Mouse (Mus musculus) ES-E14 (cell line): ENCODE measurements around the gene Cnksr3. TPM values are rescaled to one million over a fixed set of nuclear protein-coding genes. Genes with fewer than 3 reads are reported as not detected.

Experiments used
- DNase-seq: peaks from one replicate; pipeline ENCODE4 v3.0.0-alpha.2; 2013; ENCODE audit warnings: low read depth, low spot score
- H3K27ac ChIP-seq: 2 replicates; pipeline ENCODE4 v1.5.1; 2012; ENCODE audit warnings: low read depth, mild to moderate bottlenecking, low read length, moderate library complexity, mixed read lengths; ENCODE audit not compliant: poor library complexity, insufficient read depth, severe bottlenecking
- H3K36me3 ChIP-seq: 2 replicates; pipeline ENCODE4 v1.6.1; 2012; ENCODE audit warnings: mild to moderate bottlenecking, low read length, moderate library complexity, mixed read lengths; ENCODE audit not compliant: control insufficient read depth, poor library complexity, insufficient read depth, severe bottlenecking
- H3K4me1 ChIP-seq, 2 experiments: fragments of 150-350 bp in 1 of 2; sonication (generic) in 1 of 2; 2 replicates each; pipeline ENCODE4 v1.6.1; 2012; ENCODE audit warnings: low read length in 2 of 2, mild to moderate bottlenecking in 1 of 2, mixed read lengths in 1 of 2; ENCODE audit not compliant: control insufficient read depth in 2 of 2, insufficient read depth in 2 of 2, poor library complexity in 1 of 2
- H3K4me3 ChIP-seq, 2 experiments: fragments of 150-350 bp in 1 of 2; sonication (generic) in 1 of 2; 2 replicates each; pipeline ENCODE4 v1.5.1; 2012; ENCODE audit warnings: low read length in 2 of 2, low read depth in 1 of 2, mild to moderate bottlenecking in 1 of 2, mixed read lengths in 1 of 2; ENCODE audit not compliant: insufficient read depth in 1 of 2, poor library complexity in 1 of 2, severe bottlenecking in 1 of 2
- H3K9ac ChIP-seq: 2 replicates; pipeline ENCODE4 v1.6.1; 2012; ENCODE audit warnings: low read depth, mild to moderate bottlenecking, low read length, mixed read lengths; ENCODE audit not compliant: poor library complexity, insufficient read depth, severe bottlenecking
- H3K9me3 ChIP-seq: fragments of 150-350 bp; sonication (generic); 2 replicates; pipeline ENCODE4 v1.6.1; 2012; ENCODE audit warnings: low read depth, mild to moderate bottlenecking, low read length; ENCODE audit not compliant: control insufficient read depth, insufficient read depth
- CHD2 ChIP-seq: IDR thresholded peaks from 2 replicates; pipeline ENCODE4 v1.6.1; 2014; ENCODE audit warnings: mild to moderate bottlenecking, low read depth, low read length, inconsistent platforms
- HCFC1 ChIP-seq: IDR thresholded peaks from 2 replicates; pipeline ENCODE4 v1.6.1; 2012; ENCODE audit warnings: low read length, inconsistent platforms, borderline replicate concordance; ENCODE audit not compliant: insufficient read depth
- MAFK ChIP-seq: IDR thresholded peaks from 2 replicates; pipeline ENCODE4 v1.6.1; 2014; ENCODE audit warnings: mild to moderate bottlenecking, low read depth, low read length, inconsistent platforms; ENCODE audit not compliant: insufficient read depth
- ZC3H11A ChIP-seq: IDR thresholded peaks from 2 replicates; pipeline ENCODE4 v1.6.1; 2012; ENCODE audit warnings: low read depth, mild to moderate bottlenecking, inconsistent platforms, low read length, borderline replicate concordance
- ZNF384 ChIP-seq: IDR thresholded peaks from 2 replicates; pipeline ENCODE4 v1.6.1; 2012; ENCODE audit warnings: low read depth, low read length, inconsistent platforms
- in situ Hi-C, 2 experiments: fragments of 600-800 bp; cut with MboI; formaldehyde crosslinking; loops; one replicate each; pipeline ENCODE4 v1.15.1; 2025; ENCODE audit warnings: low sequenced_read_pairs in 2 of 2, inconsistent platforms in 1 of 2; ENCODE audit not compliant: unreplicated experiment in 2 of 2
- total RNA-seq: library from RNA; depleted of rRNA; stranded (reverse); fragments of 300-350 nt; gene quantifications from 2 replicates; pipeline ENCODE4 v1.2.3, GENCODE M21; 2012

Gene Cnksr3
- total RNA-seq, 1 experiment = 5.4 TPM

DNA sequence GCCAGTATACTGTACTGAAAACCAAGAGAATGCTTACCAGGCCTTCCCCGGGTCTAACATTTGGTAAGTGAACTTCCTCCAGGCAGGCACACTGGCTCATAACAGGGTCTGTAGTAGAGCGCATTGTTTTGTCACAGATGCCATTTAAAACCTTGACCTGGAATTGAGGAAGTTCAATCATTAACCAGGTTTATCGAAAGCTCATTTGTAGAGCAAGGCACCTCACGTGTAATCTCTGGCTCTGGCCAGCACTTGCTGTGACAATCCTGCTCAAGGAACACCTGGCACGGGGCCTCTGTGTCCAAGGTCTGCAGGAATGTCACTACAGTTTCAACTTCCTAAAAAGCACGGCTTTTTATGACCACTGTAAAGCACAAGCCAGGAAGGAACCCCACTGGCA, 71.8 kb downstream of the Cnksr3 start:
- H3K9ac ChIP-seq = no peak overlapping the region
- H3K36me3 ChIP-seq = no peaks in the 10 kb centered on the region; the same call in 1 of the 2 replicates
- no peaks in the 10 kb centered on the region for H3K4me1 ChIP-seq
- no peak for TF ChIP-seq CHD2
- no peak overlapping the region for H3K27ac ChIP-seq
- H3K4me3 ChIP-seq = no peak overlapping the region
- in situ Hi-C loops = no loop called here
- no peaks in the 10 kb centered on the region for H3K9me3 ChIP-seq
- DNase-seq = no peak

GRCm38 (mm10) chr10:7138049-7138448, 74.0 kb downstream of the Cnksr3 start:
- TF ChIP-seq MAFK (no peak), CHD2 (no peak)
- DNase-seq = no peak
- Histone ChIP-seq H3K36me3 (no peaks in the 10 kb centered on the region; the same call in 1 of the 2 replicates), H3K27ac (no peak overlapping the region), H3K4me3 (no peak overlapping the region), H3K4me1 (no peaks in the 10 kb centered on the region), H3K9ac (no peak overlapping the region), H3K9me3 (no peaks in the 10 kb centered on the region)
- in situ Hi-C loops = no loop called here

DNA sequence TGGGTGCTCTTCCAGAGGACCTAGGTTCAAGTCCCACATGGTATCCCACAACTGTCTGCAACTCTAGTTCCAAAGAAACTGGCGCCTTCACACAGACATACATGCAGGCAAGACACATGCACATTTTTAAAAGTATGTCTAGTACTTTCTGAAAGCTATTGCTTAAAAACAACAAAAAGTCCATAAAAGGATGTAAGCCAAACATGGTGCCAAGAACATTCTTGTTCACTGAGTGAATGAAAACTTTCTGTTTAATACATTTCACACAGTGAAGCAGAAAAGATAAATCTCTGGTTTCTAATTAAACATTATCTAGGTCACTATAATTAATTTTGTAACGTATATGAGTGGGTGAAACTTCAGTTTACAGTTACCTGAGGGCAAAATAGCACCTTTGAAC, 76.3 kb downstream of the Cnksr3 start:
- in situ Hi-C loops = no loop called here
- H3K27ac ChIP-seq = no peak overlapping the region
- DNase-seq = no peak
- no peak for TF ChIP-seq MAFK
- TF ChIP-seq ZNF384 = no peak
- no peak for TF ChIP-seq CHD2
- no peak for TF ChIP-seq HCFC1
- no peaks in the 10 kb centered on the region for H3K9me3 ChIP-seq
- H3K4me3 ChIP-seq = no peak overlapping the region
- H3K9ac ChIP-seq = no peak overlapping the region
- H3K36me3 ChIP-seq = no peaks in the 10 kb centered on the region; the same call in 1 of the 2 replicates
- H3K4me1 ChIP-seq = no peaks in the 10 kb centered on the region

DNA sequence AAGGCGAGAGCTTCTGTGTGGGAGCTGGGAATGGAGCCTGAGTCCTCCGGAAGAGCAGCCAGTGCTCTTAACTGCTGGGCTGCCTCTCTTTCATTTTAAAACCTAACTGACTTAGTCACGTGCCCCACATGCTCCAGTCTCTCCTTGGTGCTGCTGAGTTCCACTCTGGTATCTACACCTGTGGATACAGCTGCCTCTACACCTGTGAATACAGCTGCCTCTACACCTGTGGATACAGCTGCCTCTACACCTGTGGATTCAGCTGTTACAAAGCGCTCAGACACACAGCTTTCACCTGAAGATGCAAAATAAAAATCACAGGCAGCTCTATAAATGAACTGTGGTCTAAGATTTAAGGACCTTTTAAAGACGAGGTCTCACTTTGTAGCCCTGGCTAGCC, 79.0 kb downstream of the Cnksr3 start:
- Histone ChIP-seq H3K27ac (no peak overlapping the region), H3K4me1 (no peaks in the 10 kb centered on the region), H3K9me3 (no peaks in the 10 kb centered on the region), H3K9ac (no peak overlapping the region), H3K4me3 (no peak overlapping the region), H3K36me3 (peaks cover 3% of the 10 kb centered on the region; the same call in 1 of the 2 replicates)
- TF ChIP-seq ZNF384 (no peak), HCFC1 (no peak), CHD2 (no peak), MAFK (no peak), ZC3H11A (no peak)
- in situ Hi-C loops = no loop called here
- DNase-seq = no peak

DNA sequence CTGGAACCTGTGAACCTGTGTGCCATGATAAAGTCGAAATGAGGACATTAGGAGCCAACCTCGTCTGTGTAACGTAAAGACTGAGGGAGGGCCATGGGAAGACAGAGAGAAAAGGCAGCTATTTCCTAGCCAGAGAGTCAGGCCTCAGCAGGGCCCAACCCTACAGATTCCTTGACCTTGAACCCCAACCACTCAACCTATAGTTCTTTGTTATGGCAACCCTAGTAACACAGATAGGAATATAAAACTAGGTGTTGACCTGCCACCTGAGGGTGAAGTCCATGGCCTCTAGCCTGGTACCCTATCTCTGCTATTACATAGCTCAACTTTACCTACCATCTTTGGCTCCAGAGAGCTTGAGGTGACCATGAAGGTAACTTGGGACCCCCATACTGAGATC, 80.6 kb downstream of the Cnksr3 start:
- H3K9me3 ChIP-seq = no peaks in the 10 kb centered on the region
- peaks cover 3% of the 10 kb centered on the region; the same call in 1 of the 2 replicates for H3K36me3 ChIP-seq
- TF ChIP-seq HCFC1 (no peak), CHD2 (no peak), ZNF384 (no peak), MAFK (no peak), ZC3H11A (no peak)
- H3K9ac ChIP-seq = no peak overlapping the region
- H3K27ac ChIP-seq = no peak overlapping the region
- H3K4me1 ChIP-seq = no peaks in the 10 kb centered on the region
- H3K4me3 ChIP-seq = no peak overlapping the region
- DNase-seq = no peak
- in situ Hi-C loops = no loop called here
